Mouse (Mus musculus): ENCODE measurements at regions not wholly inside any gene's neighbourhood (a gene's known extent, or its start where the extent isn't known, plus 50 kb on each side); places are given as distances from the start of the nearest gene placed in this dataset.

GRCm38 (mm10) chr15:56425986-56426385, 1051.4 kb downstream of the Slc22a22 start:
- DNase-seq (ENCODE audit: low spot score in 2 of 2): no peak

GRCm38 (mm10) chr15:56420681-56421080, 1056.7 kb downstream of the Slc22a22 start:
- no peak for DNase-seq (ENCODE audit: low spot score in 2 of 2)

- DNase-seq (ENCODE audit: low spot score in 2 of 2): no peak
Measured at GRCm38 (mm10) chr15:56391982-56392381, 1085.4 kb downstream of the Slc22a22 start.

- no peak for DNase-seq (ENCODE audit: low spot score in 2 of 2)
Measured at GRCm38 (mm10) chr15:56378511-56378910, 1098.9 kb downstream of the Slc22a22 start.

GRCm38 (mm10) chr15:56350903-56351302, 1126.5 kb downstream of the Slc22a22 start:
- no peak for DNase-seq (ENCODE audit: low spot score in 2 of 2)

GRCm38 (mm10) chr15:56346111-56346510, 1131.3 kb downstream of the Slc22a22 start:
- no peak for DNase-seq (ENCODE audit: low spot score in 2 of 2)

GRCm38 (mm10) chr15:56344973-56345372, 1132.5 kb downstream of the Slc22a22 start:
- no peak for DNase-seq (ENCODE audit: low spot score in 2 of 2)

- DNase-seq (ENCODE audit: low spot score in 2 of 2): no peak
Measured at GRCm38 (mm10) chr15:56344304-56344932, 1133.0 kb downstream of the Slc22a22 start.

- no peak for DNase-seq (ENCODE audit: low spot score in 2 of 2)
Measured at GRCm38 (mm10) chr15:56337879-56338278, 1139.5 kb downstream of the Slc22a22 start.

GRCm38 (mm10) chr15:56336449-56336848, 1141.0 kb downstream of the Slc22a22 start:
- peak; percentile 46 to 65 for DNase-seq (ENCODE audit: low spot score in 2 of 2)

GRCm38 (mm10) chr15:56335011-56335410, 1142.4 kb downstream of the Slc22a22 start:
- no peak for DNase-seq (ENCODE audit: low spot score in 2 of 2)

- no peak for DNase-seq (ENCODE audit: low spot score in 2 of 2)
Measured at GRCm38 (mm10) chr15:56320501-56320900, 1156.9 kb downstream of the Slc22a22 start.

GRCm38 (mm10) chr15:56294910-56295438, 1182.5 kb downstream of the Slc22a22 start:
- no peak for DNase-seq (ENCODE audit: low spot score in 2 of 2)

- DNase-seq (ENCODE audit: low spot score in 2 of 2): peak in 1 of 2 experiments; percentile 63
Measured at GRCm38 (mm10) chr15:56278622-56279301, 1198.7 kb downstream of the Slc22a22 start.

GRCm38 (mm10) chr15:56278006-56278405, 1199.4 kb downstream of the Slc22a22 start:
- DNase-seq (ENCODE audit: low spot score in 2 of 2): no peak

- DNase-seq (ENCODE audit: low spot score in 2 of 2): no peak
Measured at GRCm38 (mm10) chr15:56248731-56249130, 1228.7 kb downstream of the Slc22a22 start.

- no peak for DNase-seq (ENCODE audit: low spot score in 2 of 2)
Measured at GRCm38 (mm10) chr15:56244004-56244735, 1233.3 kb downstream of the Slc22a22 start.

GRCm38 (mm10) chr15:56202552-56202951, 1274.9 kb downstream of the Slc22a22 start:
- no peak for DNase-seq (ENCODE audit: low spot score in 2 of 2)

GRCm38 (mm10) chr15:56199336-56199735, 1278.1 kb downstream of the Slc22a22 start:
- DNase-seq (ENCODE audit: low spot score in 2 of 2): no peak

GRCm38 (mm10) chr15:56197425-56198201, 1279.8 kb downstream of the Slc22a22 start:
- DNase-seq (ENCODE audit: low spot score in 2 of 2): no peak

GRCm38 (mm10) chr15:56166236-56166635, 1311.2 kb downstream of the Slc22a22 start:
- no peak for DNase-seq (ENCODE audit: low spot score in 2 of 2)

- no peak for DNase-seq (ENCODE audit: low spot score in 2 of 2)
Measured at GRCm38 (mm10) chr15:56158726-56159125, 1318.7 kb downstream of the Slc22a22 start.

All from urinary bladder, postnatal 36 days (tissue).